Mouse (Mus musculus) heart, adult 18-20 months (tissue): ENCODE data around the gene Sidt1. TPM values are rescaled to one million over a fixed set of nuclear protein-coding genes. Genes with fewer than 3 reads are reported as not detected.

ENCODE experiments used
- total RNA-seq, 2 experiments: library from RNA; stranded (reverse); gene quantifications; 2 replicates each; pipeline ENCODE4 v1.2.3; 2021

Sidt1 gene
- total RNA-seq, 2 experiments from 2014 or later: 0.30 to 0.85 TPM

Other genes starting within 250 kb of the Sidt1 start
- gene Atp6v1a, start 193.5 kb downstream of the Sidt1 start, total RNA-seq: 10 to 100 TPM; 24.7 to 27.8 TPM
- gene Naa50, start 193.4 kb downstream of the Sidt1 start, total RNA-seq: 10 to 100 TPM; 54.6 to 55.7 TPM
- gene Usf3, start 159.9 kb downstream of the Sidt1 start, total RNA-seq: 10 to 100 TPM; 15.9 to 16.6 TPM
- 10 to 100 TPM in 1 of 2 experiments, 1 to 10 TPM in 1; 8.5 to 11.4 TPM for gene Spice1, start 13.9 kb upstream of the Sidt1 start, total RNA-seq
- gene Cfap44, start 61.6 kb upstream of the Sidt1 start, total RNA-seq: under 1 TPM in 1 of 2 experiments, not detected in 1; 0.59 TPM
- 1 to 10 TPM; 3.5 to 4.8 TPM for gene Boc, start 225.7 kb upstream of the Sidt1 start, total RNA-seq